Mouse (Mus musculus) myocyte (in vitro differentiated cells): ENCODE data around the gene Sypl.

Source experiments
- MYOD1 ChIP-seq, 3 experiments: IDR thresholded peaks; one replicate each; pipeline ENCODE4 v1.6.1; 2011; ENCODE audit warnings: control low read depth in 2 of 3, low read depth in 2 of 3, mild to moderate bottlenecking in 2 of 3, moderate library complexity in 1 of 3; ENCODE audit not compliant: insufficient read length in 2 of 3, control insufficient read depth in 1 of 3
- POLR2A ChIP-seq: IDR thresholded peaks from one replicate; pipeline ENCODE4 v1.6.1; 2011; ENCODE audit warnings: low read depth, mild to moderate bottlenecking, control low read depth, moderate library complexity; ENCODE audit not compliant: insufficient read length
- POLR2AphosphoS2 ChIP-seq: IDR thresholded peaks from one replicate; pipeline ENCODE4 v1.6.1; 2011; ENCODE audit warnings: low read depth, control low read depth; ENCODE audit not compliant: insufficient read length
- TCF3 ChIP-seq: IDR thresholded peaks from one replicate; pipeline ENCODE4 v1.6.1; 2011; ENCODE audit warnings: low read depth, control low read depth; ENCODE audit not compliant: insufficient read length

GRCm38 (mm10) chr12:32954216-32955021, 728 bp downstream of the Sypl start:
- peak; percentile 82 for TF ChIP-seq POLR2A
- no peak for TF ChIP-seq TCF3
- TF ChIP-seq POLR2AphosphoS2: peak; percentile 73
- no peak for TF ChIP-seq MYOD1 (IDR thresholded peaks at IDR 0.05; ENCODE audit: control insufficient read depth in 1 of 3, insufficient read length in 2 of 3, low read depth in 2 of 3)
